Mouse (Mus musculus) heart, embryonic 15.5 days (tissue): ENCODE results near the gene Wdtc1. TPM values are rescaled to one million over a fixed set of nuclear protein-coding genes. Genes with fewer than 3 reads are reported as not detected.

Source experiments
- ATAC-seq: fragments of 200-750 bp; cut with Nextera tagmentation; replicated peaks from 2 replicates; pipeline ENCODE4 v1.8.0; 2017; ENCODE audit warnings: low read depth, moderate TSS enrichment; ENCODE audit not compliant: insufficient number of reproducible peaks, insufficient read depth, low FRiP score
- H3K27ac ChIP-seq: fragments of 300-500 bp; sonication (generic); 2 replicates; pipeline ENCODE4 v1.5.1; 2015; ENCODE audit warnings: mild to moderate bottlenecking, inconsistent platforms
- H3K27me3 ChIP-seq: fragments of 300-500 bp; sonication (generic); 2 replicates; pipeline ENCODE4 v1.6.1; 2015; ENCODE audit warnings: inconsistent platforms
- H3K36me3 ChIP-seq: fragments of 300-500 bp; sonication (generic); 2 replicates; pipeline ENCODE4 v1.6.1; 2015; ENCODE audit warnings: mild to moderate bottlenecking, inconsistent platforms
- H3K4me1 ChIP-seq: fragments of 300-500 bp; sonication (generic); replicated peaks from 2 replicates; pipeline ENCODE4 v1.6.1; 2015; ENCODE audit warnings: inconsistent platforms
- H3K4me2 ChIP-seq: fragments of 300-500 bp; sonication (generic); 2 replicates; pipeline ENCODE4 v1.6.1; 2015; ENCODE audit warnings: inconsistent platforms, mild to moderate bottlenecking, moderate library complexity
- H3K4me3 ChIP-seq: fragments of 300-500 bp; sonication (generic); 2 replicates; pipeline ENCODE4 v1.5.1; 2015; ENCODE audit warnings: mild to moderate bottlenecking, inconsistent platforms
- H3K9ac ChIP-seq: fragments of 300-500 bp; sonication (generic); 2 replicates; pipeline ENCODE4 v1.6.1; 2015; ENCODE audit warnings: mild to moderate bottlenecking, inconsistent platforms
- H3K9me3 ChIP-seq: fragments of 300-500 bp; sonication (generic); replicated peaks from 2 replicates; pipeline ENCODE4 v1.6.1; 2016; ENCODE audit warnings: inconsistent platforms
- WGBS: fragments of 180-500 bp; shearing (Covaris S2); methylation state at CpG from one replicate; pipeline ENCODE4 v1.1.7; 2015; ENCODE audit warnings: mixed read lengths; 5-methylcytosine and 5-hydroxymethylcytosine counted together
- polyA plus RNA-seq: library from polyadenylated mRNA; unstranded; fragments of >200 nt; fragmentation: Nextera tagmentation; extraction: Ambion mirVana; gene quantifications from 2 replicates; pipeline ENCODE4 v1.2.1, GENCODE M21; 2015

Gene Wdtc1
- polyA plus RNA-seq, 1 experiment from 2014 or later = 11.4 TPM

DNA sequence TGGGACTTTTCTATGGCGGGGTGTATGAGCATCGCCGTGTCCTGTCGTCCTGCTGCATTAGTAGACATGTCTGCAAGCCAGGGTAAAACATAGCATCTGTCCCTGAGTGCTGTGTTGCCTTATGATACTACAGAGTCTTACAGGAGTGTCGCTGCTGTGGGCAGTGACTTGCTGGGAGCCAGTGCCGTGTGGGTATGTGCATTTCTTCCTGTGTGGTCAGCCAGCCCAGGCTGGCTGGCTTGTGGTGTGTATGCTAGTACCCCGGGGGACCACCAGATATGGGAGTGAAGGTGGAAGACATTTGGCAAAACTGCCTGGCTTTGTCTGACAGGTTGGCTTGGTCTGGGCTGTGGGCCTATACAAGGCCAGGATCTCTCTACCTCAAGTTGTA lies 90.9 kb downstream of the Wdtc1 start:
- Histone ChIP-seq H3K27me3 (peaks cover 12% of the 10 kb centered on the region; the same call in 1 of the 2 replicates), H3K27ac (no peak overlapping the region), H3K9ac (no peak overlapping the region), H3K4me3 (no peak overlapping the region; the same call in 1 of the 2 replicates), H3K36me3 (peaks cover 30% of the 10 kb centered on the region), H3K4me1 (no peaks in the 10 kb centered on the region), H3K9me3 (no peaks in the 10 kb centered on the region), H3K4me2 (peak overlapping the region; percentile 26; the same call in 1 of the 2 replicates)
- WGBS = 59% methylated on average over 7 of the region's 7 CpGs
- ATAC-seq = no peak

DNA sequence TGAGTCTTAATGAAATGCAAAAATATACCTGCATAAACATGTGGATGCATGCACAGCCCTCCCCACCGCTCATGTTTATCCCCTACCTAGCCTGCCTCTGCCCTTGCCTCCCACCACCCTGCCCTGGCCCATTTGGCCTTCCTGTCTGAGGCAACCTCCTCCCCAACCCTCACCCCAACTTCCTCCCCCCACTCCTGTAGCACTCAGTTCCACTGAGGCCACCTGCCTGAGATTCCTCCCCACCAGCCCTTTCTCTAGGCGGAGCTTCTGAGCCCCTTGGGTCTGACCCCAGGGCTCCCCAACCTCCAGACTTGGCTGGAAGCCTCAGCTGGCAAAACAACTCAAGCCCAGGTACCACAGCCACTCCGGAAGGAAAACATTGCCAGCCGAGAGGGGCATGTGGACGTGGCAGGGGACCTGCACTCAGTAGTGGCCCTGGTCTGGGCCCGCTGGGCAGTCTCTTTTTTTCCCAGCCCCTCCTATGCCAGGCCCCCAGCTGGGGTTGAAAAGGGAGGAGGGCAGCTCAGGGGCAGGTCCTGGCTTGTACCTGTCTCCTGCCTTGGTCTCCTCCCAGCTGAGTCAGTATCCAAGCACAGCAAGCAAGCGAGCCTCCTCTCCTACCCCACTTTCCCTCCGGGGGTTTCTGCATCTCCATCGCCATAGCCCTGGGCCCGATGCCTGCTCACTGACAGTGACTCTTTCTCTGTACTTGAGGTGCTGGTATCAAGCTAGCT lies 91.5 kb downstream of the Wdtc1 start:
- Histone ChIP-seq H3K4me3 (no peak overlapping the region; the same call in 1 of the 2 replicates), H3K36me3 (peaks cover 25% of the 10 kb centered on the region), H3K4me1 (peaks cover 3% of the 10 kb centered on the region; the same call in 1 of the 2 replicates), H3K27ac (no peak overlapping the region), H3K9me3 (no peaks in the 10 kb centered on the region), H3K27me3 (peaks cover 18% of the 10 kb centered on the region), H3K4me2 (peak overlapping the region; percentile 26; the same call in 1 of the 2 replicates), H3K9ac (no peak overlapping the region)
- WGBS = 46% methylated on average over 10 of the region's 10 CpGs
- no peak for ATAC-seq

DNA sequence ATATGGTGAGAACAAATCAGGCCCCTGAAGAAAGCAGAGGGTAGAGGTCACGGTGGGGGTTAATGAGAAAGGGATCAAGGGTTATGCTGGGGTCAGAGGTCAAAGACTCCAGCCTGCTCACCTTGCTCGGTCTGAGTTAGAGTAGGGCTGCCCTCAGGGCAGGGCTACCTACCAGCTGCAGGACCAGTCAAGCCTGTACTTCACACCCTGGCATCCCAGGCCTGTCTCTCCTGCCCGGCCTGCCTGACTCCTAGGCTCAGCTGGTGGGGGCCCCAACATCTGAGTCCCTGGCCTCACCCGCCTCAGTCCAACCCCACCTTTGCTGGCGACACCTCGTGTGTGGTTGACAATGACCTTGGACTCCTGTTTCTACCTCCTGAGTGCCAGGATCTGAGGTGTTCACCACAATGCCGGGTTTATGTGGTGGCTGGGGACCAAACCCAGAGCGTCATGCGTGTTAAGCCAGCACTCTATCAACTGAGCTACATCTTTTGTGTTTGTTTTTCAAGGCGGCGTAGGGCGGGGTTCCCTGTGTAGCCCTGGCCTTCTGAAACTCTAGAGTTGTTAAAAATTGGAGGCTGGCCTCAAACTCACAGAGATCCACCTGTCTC lies 95.4 kb downstream of the Wdtc1 start:
- Histone ChIP-seq H3K9ac (no peak overlapping the region), H3K4me1 (peaks cover 7% of the 10 kb centered on the region; the same call in 1 of the 2 replicates), H3K4me2 (no peak overlapping the region), H3K9me3 (no peaks in the 10 kb centered on the region), H3K27ac (no peak overlapping the region), H3K4me3 (no peak overlapping the region), H3K36me3 (no peaks in the 10 kb centered on the region), H3K27me3 (peaks cover 40% of the 10 kb centered on the region)
- WGBS = 77% methylated on average over 12 of the region's 12 CpGs
- ATAC-seq = no peak

DNA sequence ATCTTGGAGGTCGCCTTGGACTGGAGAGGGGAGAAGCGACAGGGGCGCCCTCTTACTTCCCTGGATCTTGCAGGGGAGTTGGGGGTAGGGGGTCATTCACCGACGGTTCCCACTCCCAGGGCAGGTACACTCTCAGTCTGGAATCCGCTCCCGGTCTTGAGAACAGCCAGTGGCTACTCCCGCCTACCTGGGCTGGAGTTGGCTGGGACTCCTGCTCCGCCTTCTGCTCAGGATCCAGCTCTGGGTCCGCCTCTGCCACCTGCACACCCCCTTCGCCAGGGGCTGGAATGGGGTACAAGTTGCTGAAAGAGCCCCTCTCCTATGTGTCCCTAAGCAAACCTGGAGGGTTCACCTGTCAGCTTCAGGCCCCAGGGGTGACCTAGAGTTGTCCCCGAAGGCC lies 96.1 kb downstream of the Wdtc1 start:
- Histone ChIP-seq H3K36me3 (no peaks in the 10 kb centered on the region), H3K27me3 (peaks cover 47% of the 10 kb centered on the region), H3K9me3 (no peaks in the 10 kb centered on the region), H3K4me2 (peak overlapping the region; percentile 12; the same call in 1 of the 2 replicates), H3K4me1 (peaks cover 7% of the 10 kb centered on the region; the same call in 1 of the 2 replicates), H3K27ac (no peak overlapping the region), H3K9ac (0 out of 2 replicates have a peak overlapping the region, but pooled peaks have one; percentile 0), H3K4me3 (0 out of 2 replicates have a peak overlapping the region, but pooled peaks have one; percentile 10)
- ATAC-seq = no peak
- WGBS = 49% methylated on average over 12 of the region's 12 CpGs

DNA sequence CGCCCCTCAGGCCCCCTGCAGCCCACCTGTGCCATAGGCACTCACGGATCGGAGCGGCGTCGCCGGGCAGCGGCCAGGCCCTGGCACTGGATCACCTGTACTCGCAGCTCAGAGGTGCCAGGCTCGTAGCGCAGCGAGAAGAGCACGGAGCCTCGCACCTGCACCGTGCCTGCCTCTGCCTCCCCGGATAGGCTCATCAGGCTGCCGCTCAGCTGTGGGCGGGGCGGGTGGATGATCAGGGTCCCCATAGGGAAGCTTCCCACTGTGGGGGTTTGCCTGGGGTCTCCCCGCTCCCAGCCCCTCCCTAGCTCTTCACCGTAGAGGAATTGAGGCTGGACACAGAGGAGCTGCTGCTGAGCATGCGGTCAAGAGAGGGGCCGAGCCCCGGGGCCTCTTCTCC lies 96.5 kb downstream of the Wdtc1 start:
- Histone ChIP-seq H3K4me1 (peaks cover 7% of the 10 kb centered on the region; the same call in 1 of the 2 replicates), H3K4me2 (peak overlapping the region; percentile 12; the same call in 1 of the 2 replicates), H3K9me3 (no peaks in the 10 kb centered on the region), H3K36me3 (no peaks in the 10 kb centered on the region), H3K27me3 (peaks cover 51% of the 10 kb centered on the region), H3K9ac (0 out of 2 replicates have a peak overlapping the region, but pooled peaks have one; percentile 0), H3K27ac (no peak overlapping the region), H3K4me3 (0 out of 2 replicates have a peak overlapping the region, but pooled peaks have one; percentile 10)
- no peak for ATAC-seq
- WGBS = 21% methylated on average over 24 of the region's 24 CpGs

DNA sequence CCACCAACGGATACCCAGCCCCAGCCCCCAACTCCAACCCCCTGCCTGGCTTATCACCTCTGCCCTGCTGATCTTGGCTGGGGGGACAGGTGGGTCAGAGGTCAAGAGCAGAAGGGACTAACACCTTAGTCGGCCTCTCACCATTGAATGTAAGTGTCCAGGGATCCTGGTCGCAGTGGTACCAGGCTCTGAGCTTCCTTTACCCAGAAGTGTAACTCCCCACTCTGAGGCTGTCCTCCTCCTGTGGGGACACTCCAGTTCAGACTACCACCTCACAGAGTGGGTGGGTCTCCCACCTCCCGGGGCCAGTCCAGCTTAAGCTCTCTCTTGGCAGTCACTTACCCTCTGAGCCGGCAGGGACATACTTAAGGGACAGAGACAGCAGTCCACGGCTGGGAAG lies 97.9 kb downstream of the Wdtc1 start:
- Histone ChIP-seq H3K27me3 (peaks cover 65% of the 10 kb centered on the region), H3K4me3 (no peak overlapping the region), H3K36me3 (no peaks in the 10 kb centered on the region), H3K9me3 (no peaks in the 10 kb centered on the region), H3K27ac (no peak overlapping the region), H3K4me2 (no peak overlapping the region), H3K4me1 (peaks cover 20% of the 10 kb centered on the region), H3K9ac (no peak overlapping the region)
- ATAC-seq = no peak
- WGBS = 53% methylated on average over 6 of the region's 6 CpGs

DNA sequence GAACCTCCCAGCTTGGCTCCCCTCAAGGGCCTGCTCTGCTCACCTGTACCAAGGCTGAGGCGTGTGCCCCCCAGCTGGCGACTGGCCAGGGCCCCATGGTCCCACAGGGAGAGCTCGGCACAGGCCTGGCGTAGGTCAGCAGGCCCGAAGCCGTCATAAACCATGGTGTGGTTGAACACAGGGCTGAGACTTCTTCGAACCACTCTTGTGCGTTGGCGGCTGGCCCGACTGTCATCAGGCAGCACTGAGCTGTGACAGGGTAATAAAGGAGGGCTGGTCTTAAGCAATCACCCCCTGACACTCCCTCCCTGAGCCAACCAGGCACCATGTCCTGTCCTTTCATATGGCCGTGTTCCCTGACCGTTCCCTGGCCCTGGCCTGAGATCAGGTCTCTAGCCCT lies 99.9 kb downstream of the Wdtc1 start:
- Histone ChIP-seq H3K27ac (no peak overlapping the region), H3K27me3 (peaks cover 80% of the 10 kb centered on the region), H3K4me2 (no peak overlapping the region), H3K4me1 (peaks cover 23% of the 10 kb centered on the region), H3K4me3 (no peak overlapping the region), H3K36me3 (no peaks in the 10 kb centered on the region), H3K9ac (no peak overlapping the region), H3K9me3 (no peaks in the 10 kb centered on the region)
- 69% methylated on average over 12 of the region's 12 CpGs for WGBS
- no peak for ATAC-seq

DNA sequence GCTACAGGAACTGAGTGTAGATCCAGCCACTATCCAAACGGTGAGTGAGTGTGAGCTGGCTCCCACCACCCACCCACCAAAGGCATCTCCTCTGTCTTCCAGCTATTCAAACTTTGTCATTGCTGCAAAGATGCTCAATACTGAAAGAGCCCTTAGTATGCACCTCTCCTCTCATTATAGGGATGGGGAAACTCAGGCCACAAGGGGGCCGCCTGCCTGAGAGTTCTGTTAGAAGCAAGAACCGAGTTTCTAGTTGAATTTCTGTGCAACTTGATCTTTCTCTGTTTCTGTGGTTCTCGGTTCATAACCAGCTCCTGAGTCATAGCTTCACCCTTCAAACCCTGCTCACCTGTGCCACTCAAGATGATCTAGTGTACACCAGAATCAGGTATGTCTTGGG lies 101.2 kb downstream of the Wdtc1 start:
- WGBS = 54% methylated on average over 4 of the region's 4 CpGs
- H3K4me2 ChIP-seq = no peak overlapping the region
- H3K4me1 ChIP-seq = peaks cover 26% of the 10 kb centered on the region
- no peaks in the 10 kb centered on the region for H3K36me3 ChIP-seq
- no peak overlapping the region for H3K9ac ChIP-seq
- H3K4me3 ChIP-seq = no peak overlapping the region
- peaks cover 82% of the 10 kb centered on the region for H3K27me3 ChIP-seq
- ATAC-seq = no peak
- no peaks in the 10 kb centered on the region for H3K9me3 ChIP-seq
- no peak overlapping the region for H3K27ac ChIP-seq

DNA sequence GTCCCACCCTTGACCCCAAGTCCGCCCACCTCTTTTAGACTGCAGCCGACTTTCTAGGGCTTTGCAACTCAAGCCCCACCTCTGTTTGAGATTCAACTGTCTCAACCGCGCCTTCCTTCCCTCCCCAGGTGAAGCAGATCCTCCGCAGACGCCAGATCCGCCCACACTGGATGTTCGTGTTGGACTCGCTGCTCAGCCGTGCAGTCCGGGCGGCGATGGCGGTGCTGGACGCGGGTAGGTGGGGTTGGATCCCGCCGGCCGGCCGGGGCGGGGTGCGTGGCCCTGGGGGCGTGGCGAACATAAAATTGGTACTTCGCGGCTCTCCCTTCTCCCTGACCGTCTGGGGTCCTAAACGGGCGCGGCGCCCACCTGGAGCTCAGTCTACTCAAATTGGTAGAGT lies 102.1 kb downstream of the Wdtc1 start:
- Histone ChIP-seq H3K4me1 (peaks cover 23% of the 10 kb centered on the region), H3K36me3 (no peaks in the 10 kb centered on the region), H3K27ac (no peak overlapping the region), H3K4me3 (peak overlapping the region; percentile 44), H3K4me2 (peak overlapping the region; percentile 62), H3K27me3 (peaks cover 82% of the 10 kb centered on the region), H3K9me3 (no peaks in the 10 kb centered on the region), H3K9ac (peak overlapping the region; percentile 32; the same call in 1 of the 2 replicates)
- 12% methylated on average over 31 of the region's 31 CpGs for WGBS
- ATAC-seq = no peak

DNA sequence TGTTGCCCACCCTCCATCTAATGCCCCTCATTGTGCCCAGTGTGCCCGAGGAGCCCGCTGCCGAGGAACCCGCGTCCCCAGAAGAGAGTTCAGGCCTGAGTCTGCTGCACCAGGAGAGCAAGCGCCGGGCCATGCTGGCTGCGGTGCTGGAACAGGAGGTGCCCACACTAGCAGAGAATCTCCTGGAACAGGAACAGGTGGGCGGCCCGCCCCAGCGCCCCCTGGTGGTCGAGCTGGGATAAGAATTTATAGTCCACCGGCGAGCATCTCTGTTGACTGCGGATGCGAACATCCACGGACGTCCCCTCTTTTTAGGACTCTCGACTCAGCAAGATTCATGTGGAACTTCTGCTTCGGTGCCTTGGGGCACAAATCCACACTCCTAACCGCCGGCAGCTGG lies 102.7 kb downstream of the Wdtc1 start:
- H3K36me3 ChIP-seq = no peaks in the 10 kb centered on the region
- peaks cover 23% of the 10 kb centered on the region for H3K4me1 ChIP-seq
- 0 out of 2 replicates have a peak, but pooled peaks have one; percentile 44 for ATAC-seq
- H3K9ac ChIP-seq = peak overlapping the region; percentile 32; the same call in 1 of the 2 replicates
- 3% methylated on average over 22 of the region's 22 CpGs for WGBS
- peaks cover 82% of the 10 kb centered on the region for H3K27me3 ChIP-seq
- H3K4me3 ChIP-seq = peak overlapping the region; percentile 44
- H3K9me3 ChIP-seq = no peaks in the 10 kb centered on the region
- H3K27ac ChIP-seq = no peak overlapping the region
- H3K4me2 ChIP-seq = peak overlapping the region; percentile 62

DNA sequence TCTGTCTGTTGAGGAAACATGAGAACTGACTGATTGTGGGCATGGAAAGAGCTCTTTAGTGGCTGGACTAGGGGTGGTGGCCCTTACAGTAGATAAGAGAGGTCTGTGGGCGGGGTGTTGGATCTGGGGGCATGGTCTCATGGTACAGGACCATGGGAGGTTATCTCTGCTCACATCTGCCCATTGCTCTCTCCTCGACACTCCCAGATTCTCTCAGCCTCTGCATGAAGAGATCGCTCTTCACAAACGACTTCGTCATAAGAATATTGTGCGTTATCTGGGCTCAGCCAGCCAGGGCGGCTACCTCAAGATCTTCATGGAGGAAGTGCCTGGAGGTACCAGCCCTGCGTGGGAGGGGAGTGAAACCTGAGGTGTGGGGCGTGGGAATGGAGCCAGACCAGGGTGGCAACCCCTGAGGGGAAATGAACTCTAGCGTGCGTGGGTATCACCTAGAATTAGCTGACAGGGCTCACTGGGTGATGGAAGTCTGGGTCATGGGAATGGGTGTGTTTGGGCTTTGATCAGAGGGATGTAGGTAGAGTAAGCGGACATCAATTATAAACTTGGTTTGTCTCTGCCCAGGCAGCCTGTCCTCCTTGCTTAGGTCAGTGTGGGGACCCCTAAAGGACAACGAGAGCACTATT lies 105.4 kb downstream of the Wdtc1 start:
- no peaks in the 10 kb centered on the region for H3K36me3 ChIP-seq
- H3K9ac ChIP-seq = no peak overlapping the region
- peaks cover 21% of the 10 kb centered on the region for H3K4me1 ChIP-seq
- peaks cover 81% of the 10 kb centered on the region for H3K27me3 ChIP-seq
- no peaks in the 10 kb centered on the region for H3K9me3 ChIP-seq
- WGBS = 58% methylated on average over 13 of the region's 13 CpGs
- no peak overlapping the region for H3K27ac ChIP-seq
- H3K4me3 ChIP-seq = no peak overlapping the region
- no peak overlapping the region for H3K4me2 ChIP-seq
- no peak for ATAC-seq
